Mouse (Mus musculus) lung, embryonic 16.5 days (tissue): Measurements from ENCODE around the gene Olfr601. TPM values are rescaled to one million over a fixed set of nuclear protein-coding genes. Genes with fewer than 3 reads are reported as not detected.

Experiments
- polyA plus RNA-seq: library from polyadenylated mRNA; unstranded; fragments of >200 nt; fragmentation: Nextera tagmentation; extraction: Ambion mirVana; gene quantifications from 2 replicates; pipeline ENCODE4 v1.2.1, GENCODE M21; 2015

Gene Olfr601
- polyA plus RNA-seq, 1 experiment from 2014 or later, result not detected

Other genes starting within 250 kb of the Olfr601 start
- not detected in 2 replicates for gene Olfr586, start 237.0 kb downstream of the Olfr601 start, polyA plus RNA-seq
- gene Olfr588-ps1, start 221.8 kb downstream of the Olfr601 start, polyA plus RNA-seq, result not detected in 2 replicates
- not detected in 2 replicates for gene Olfr589, start 206.3 kb downstream of the Olfr601 start, polyA plus RNA-seq
- gene Olfr591, start 184.3 kb downstream of the Olfr601 start, polyA plus RNA-seq, result not detected in 2 replicates
- not detected in 2 replicates for gene Olfr592, start 177.9 kb downstream of the Olfr601 start, polyA plus RNA-seq
- gene Olfr593, start 150.8 kb downstream of the Olfr601 start, polyA plus RNA-seq, result not detected in 2 replicates
- not detected in 2 replicates for gene Olfr594, start 145.7 kb downstream of the Olfr601 start, polyA plus RNA-seq
- gene Usp17ld, start 110.2 kb downstream of the Olfr601 start, polyA plus RNA-seq, result not detected in 2 replicates
- not detected in 2 replicates for gene Olfr596, start 57.0 kb downstream of the Olfr601 start, polyA plus RNA-seq
- gene Olfr597, start 46.3 kb downstream of the Olfr601 start, polyA plus RNA-seq, result not detected in 2 replicates
- not detected in 2 replicates for gene Olfr598, start 39.1 kb downstream of the Olfr601 start, polyA plus RNA-seq
- not detected in 2 replicates for gene Olfr599, start 26.7 kb downstream of the Olfr601 start, polyA plus RNA-seq
- not detected in 2 replicates for gene Olfr600, start 13.0 kb downstream of the Olfr601 start, polyA plus RNA-seq
- not detected in 2 replicates for gene Olfr603, start 23.5 kb upstream of the Olfr601 start, polyA plus RNA-seq
- gene Usp17lc, start 52.4 kb upstream of the Olfr601 start, polyA plus RNA-seq, result not detected in 2 replicates
- gene Olfr605, start 82.8 kb upstream of the Olfr601 start, polyA plus RNA-seq, result not detected in 2 replicates
- gene Olfr606, start 86.4 kb upstream of the Olfr601 start, polyA plus RNA-seq, result not detected in 2 replicates
- not detected in 2 replicates for gene Olfr607, start 101.5 kb upstream of the Olfr601 start, polyA plus RNA-seq
- not detected in 2 replicates for gene Olfr608, start 107.2 kb upstream of the Olfr601 start, polyA plus RNA-seq
- not detected in 2 replicates for gene Olfr609, start 135.4 kb upstream of the Olfr601 start, polyA plus RNA-seq
- gene Olfr610, start 149.5 kb upstream of the Olfr601 start, polyA plus RNA-seq, result not detected in 2 replicates
- not detected in 2 replicates for gene Olfr611, start 158.2 kb upstream of the Olfr601 start, polyA plus RNA-seq
- not detected in 2 replicates for gene Olfr612, start 180.1 kb upstream of the Olfr601 start, polyA plus RNA-seq
- gene Olfr613, start 185.4 kb upstream of the Olfr601 start, polyA plus RNA-seq, result not detected in 2 replicates
- gene Olfr615, start 193.4 kb upstream of the Olfr601 start, polyA plus RNA-seq, result not detected in 2 replicates
- gene Olfr616, start 206.5 kb upstream of the Olfr601 start, polyA plus RNA-seq, result not detected in 2 replicates
- gene Olfr617, start 210.4 kb upstream of the Olfr601 start, polyA plus RNA-seq, result not detected in 2 replicates
- gene Olfr618, start 227.4 kb upstream of the Olfr601 start, polyA plus RNA-seq, result not detected in 2 replicates
- gene Olfr619, start 237.9 kb upstream of the Olfr601 start, polyA plus RNA-seq, result not detected in 2 replicates
- gene Olfr620, start 249.9 kb upstream of the Olfr601 start, polyA plus RNA-seq, result not detected in 2 replicates